ENCODE assay signal across 14 mouse cellular contexts in the genomic region with DNA sequence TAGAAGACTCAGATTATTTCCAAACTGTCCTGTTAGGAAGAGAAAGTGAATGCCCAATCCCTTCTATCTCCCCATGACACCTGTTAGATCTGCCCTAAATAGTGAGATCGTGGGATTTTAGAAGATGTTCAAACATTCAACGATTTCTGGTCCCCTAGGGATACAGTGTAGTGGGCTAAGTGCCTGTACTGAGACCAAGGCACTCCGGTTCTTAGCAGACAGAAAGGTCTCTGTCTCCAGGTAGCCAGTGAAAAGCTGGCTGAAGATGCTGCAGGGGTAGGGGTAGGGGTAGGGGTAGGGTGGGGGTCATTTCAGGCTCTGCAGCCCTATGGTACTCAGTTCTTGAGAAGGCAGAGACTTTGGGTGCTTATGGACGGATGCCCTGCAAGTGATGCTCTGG. TPM values are rescaled to one million over a fixed set of nuclear protein-coding genes. Genes with fewer than 3 reads are reported as not detected.
DNase-seq lines count a peak whose midpoint lies in the region; ATAC-seq and TF ChIP-seq lines count a peak whose summit lies in the region.
"Had no signal": no experiment of that assay in that cellular context is flagged by ENCODE, and none has a peak within 500 bp of the region (broad histone marks: within the 10 kb centered on the region; RNA-seq: fewer than 3 reads in every experiment).

No protein-coding gene starts in this region.

- peak overlapping the region; percentile 81 for H3K4me2 ChIP-seq in heart, embryonic 12.5 days
- H3K4me2 ChIP-seq in CH12.LX (ENCODE audit: insufficient read depth, low read depth, poor library complexity, severe bottlenecking), result peak overlapping the region; percentile 81
- H3K4me2 ChIP-seq in hindbrain, embryonic 14.5 days (replicated peaks), result peak overlapping the region; percentile 46
- peak overlapping the region; percentile 57 for H3K4me2 ChIP-seq in midbrain, embryonic 14.5 days (ENCODE audit: low read length)

- no peak for TF ChIP-seq POLR2A in CH12.LX (IDR thresholded peaks at IDR 0.05; ENCODE audit: low read depth, low read length)

- H3K27me3 ChIP-seq in heart, embryonic 12.5 days (replicated peaks), result peaks cover 89% of the 10 kb centered on the region
- H3K27me3 ChIP-seq in CH12.LX (replicated peaks), result no peaks in the 10 kb centered on the region
- peaks cover 90% of the 10 kb centered on the region for H3K27me3 ChIP-seq in hindbrain, embryonic 14.5 days (ENCODE audit: control insufficient read depth, insufficient read depth, low read length)
- H3K27me3 ChIP-seq in midbrain, embryonic 14.5 days (ENCODE audit: control insufficient read depth, insufficient read depth, low read length), result peaks cover 69% of the 10 kb centered on the region

- dilution Hi-C loops in CH12.LX (cut with MboI; ENCODE audit: extremely low pct_ligation_motif_present, extremely low pct_unique_long_range_greater_than_20kb, low sequenced_read_pairs), result no loop called here

- TF ChIP-seq RAD21 in CH12.LX (IDR thresholded peaks at IDR 0.05; ENCODE audit: low read depth, low read length), result no peak

- H3K36me3 ChIP-seq in heart, embryonic 12.5 days, result no peaks in the 10 kb centered on the region
- no peaks in the 10 kb centered on the region for H3K36me3 ChIP-seq in CH12.LX (replicated peaks in 1 of 2; ENCODE audit: control insufficient read depth in 1 of 2, insufficient read depth in 1 of 2, low read length in 1 of 2)
- H3K36me3 ChIP-seq in hindbrain, embryonic 14.5 days (replicated peaks; ENCODE audit: control insufficient read depth, insufficient read depth), result no peaks in the 10 kb centered on the region
- H3K36me3 ChIP-seq in midbrain, embryonic 14.5 days (ENCODE audit: control insufficient read depth, insufficient read depth, low read length), result no peaks in the 10 kb centered on the region

- in situ Hi-C loops in CH12.LX (cut with MboI; ENCODE audit: low pct_ligation_motif_present, low pct_unique_long_range_greater_than_20kb, low sequenced_read_pairs), result no loop called here

- no peak for ATAC-seq in heart, embryonic 12.5 days (ENCODE audit: insufficient number of reproducible peaks, low FRiP score)
- no peak for ATAC-seq in hindbrain, embryonic 14.5 days (ENCODE audit: low FRiP score)
- no peak for ATAC-seq in midbrain, embryonic 14.5 days (ENCODE audit: low FRiP score, low TSS enrichment)

- 14% methylated on average over 4 of the region's 4 CpGs for WGBS in heart, embryonic 12.5 days
- 32% methylated on average over 4 of the region's 4 CpGs for whole genome bisulfite sequencing in hindbrain, embryonic 14.5 days
- WGBS in midbrain, embryonic 14.5 days, result 41% methylated on average over 4 of the region's 4 CpGs

- no peaks in the 10 kb centered on the region for H3K79me2 ChIP-seq in CH12.LX (replicated peaks; ENCODE audit: control insufficient read depth, extremely low read depth, insufficient read depth, poor library complexity, severe bottlenecking)

- no peak for DNase-seq in heart, postnatal 4 days
- DNase-seq in CH12.LX (ENCODE audit: extremely low read depth), result no peak
- no peak for DNase-seq in hindbrain, embryonic 14.5 days (ENCODE audit: low spot score)
- peak; percentile 28 for DNase-seq in midbrain, embryonic 14.5 days
- DNase-seq in adrenal gland, adult (ENCODE audit: inconsistent age in 2 of 2, low spot score in 1 of 2), result no peak
- DNase-seq in layer of hippocampus, postnatal 36 days, result no peak
- no peak for DNase-seq in ovary, postnatal 14 days (ENCODE audit: low spot score)
- DNase-seq: kidney, postnatal 25 days; right cerebral cortex, postnatal 14 days; thymus, adult 2 months had no signal

- H3K9me3 ChIP-seq in heart, embryonic 12.5 days (replicated peaks), result no peaks in the 10 kb centered on the region
- no peaks in the 10 kb centered on the region for H3K9me3 ChIP-seq in CH12.LX (replicated peaks; ENCODE audit: low read length)
- H3K9me3 ChIP-seq in hindbrain, embryonic 14.5 days (ENCODE audit: control insufficient read depth, low read length), result no peaks in the 10 kb centered on the region
- no peaks in the 10 kb centered on the region for H3K9me3 ChIP-seq in midbrain, embryonic 14.5 days (ENCODE audit: control insufficient read depth, low read length)

- peak overlapping the region; percentile 54 for H3K4me3 ChIP-seq in heart, embryonic 12.5 days
- peak overlapping the region in 1 of 3 experiments; percentile 54 for H3K4me3 ChIP-seq in CH12.LX (replicated peaks in 1 of 3; ENCODE audit: low read depth in 2 of 3, low read length in 2 of 3, poor library complexity in 1 of 3)
- no peak overlapping the region for H3K4me3 ChIP-seq in hindbrain, embryonic 14.5 days (replicated peaks; ENCODE audit: low read length)
- peak overlapping the region; percentile 23; the same call in 1 of the 2 replicates for H3K4me3 ChIP-seq in midbrain, embryonic 14.5 days (replicated peaks; ENCODE audit: low read depth, low read length)

- no peak overlapping the region for H3K9ac ChIP-seq in heart, embryonic 12.5 days
- peak overlapping the region; percentile 69; the same call in 1 of the 2 replicates for H3K9ac ChIP-seq in CH12.LX (ENCODE audit: insufficient read depth, low read depth)
- no peak overlapping the region for H3K9ac ChIP-seq in hindbrain, embryonic 14.5 days
- H3K9ac ChIP-seq in midbrain, embryonic 14.5 days (replicated peaks; ENCODE audit: low read length), result no peak overlapping the region

- TF ChIP-seq EP300 in CH12.LX (IDR thresholded peaks at IDR 0.05; ENCODE audit: low read length), result no peak

- no peak for TF ChIP-seq CTCF in CH12.LX (conservative IDR thresholded peaks at IDR 0.05 in 1 of 2, IDR thresholded peaks at IDR 0.05 in 1 of 2; ENCODE audit: low read depth in 2 of 2, low read length in 2 of 2)

- H3K27ac ChIP-seq in heart, embryonic 12.5 days (ENCODE audit: poor library complexity, severe bottlenecking), result no peak overlapping the region
- H3K27ac ChIP-seq in CH12.LX (ENCODE audit: insufficient read depth, low read depth), result no peak overlapping the region
- H3K27ac ChIP-seq in hindbrain, embryonic 14.5 days, result no peak overlapping the region
- no peak overlapping the region for H3K27ac ChIP-seq in midbrain, embryonic 14.5 days (replicated peaks; ENCODE audit: low read depth, low read length)

- peaks cover 13% of the 10 kb centered on the region; the same call in 1 of the 2 replicates for H3K4me1 ChIP-seq in heart, embryonic 12.5 days (replicated peaks)
- H3K4me1 ChIP-seq in CH12.LX (ENCODE audit: control insufficient read depth in 1 of 2, insufficient read depth in 2 of 2), result peaks cover 0 to 4% of the 10 kb centered on the region in 2 experiments; a peak in 2 of 4 replicates
- H3K4me1 ChIP-seq in hindbrain, embryonic 14.5 days (replicated peaks; ENCODE audit: control insufficient read depth, insufficient read depth, low read length), result peaks cover 7% of the 10 kb centered on the region
- H3K4me1 ChIP-seq in midbrain, embryonic 14.5 days (ENCODE audit: control insufficient read depth, insufficient read depth, low read length), result peaks cover 8% of the 10 kb centered on the region; the same call in 1 of the 2 replicates

TF ChIP-seq in CH12.LX, 34 proteins besides CTCF, POLR2A, EP300 and RAD21:
- no peak for TF ChIP-seq SIN3A (IDR thresholded peaks at IDR 0.05; ENCODE audit: low read length)
- no peak for TF ChIP-seq BHLHE40 (IDR thresholded peaks at IDR 0.05; ENCODE audit: low read depth, low read length)
- TF ChIP-seq SMC3 (IDR thresholded peaks at IDR 0.05; ENCODE audit: low read depth, low read length), result no peak
- TF ChIP-seq ZC3H11A (IDR thresholded peaks at IDR 0.05; ENCODE audit: low read depth, low read length), result no peak
- no peak for TF ChIP-seq MYC (IDR thresholded peaks at IDR 0.05; ENCODE audit: low read depth, low read length)

RNA-seq across cellular contexts. Expression of gene Pax3, which starts 7.4 kb away (rescaled TPM):
- polyA plus RNA-seq in heart, embryonic 12.5 days (2016; fragmentation: Nextera tagmentation; extraction: Ambion mirVana), result 0.10 and 0.12 TPM in 2 replicates
- total RNA-seq in heart, postnatal 4 days (2021), result under 1 TPM in 1 of 2 experiments, not detected in 1; 0.11 TPM
- total RNA-seq in CH12.LX (2012; rRNA removed) (not detected in 2 replicates), CH12.LX (2014; rRNA removed) (0.08 TPM in 1 of 2 replicates, not detected in the other)
- 0.08 and 0.10 TPM in 2 replicates for polyA plus RNA-seq in CH12.LX (2012; ENCODE audit: insufficient read length, low read depth)
- 7.9 and 8.2 TPM in 2 replicates for polyA plus RNA-seq in hindbrain, embryonic 14.5 days (2014; fragmentation: Nextera tagmentation; extraction: Ambion mirVana)
- 16.0 and 23.6 TPM in 2 replicates for polyA plus RNA-seq in midbrain, embryonic 14.5 days (2014; fragmentation: Nextera tagmentation; extraction: Ambion mirVana)
- total RNA-seq in layer of hippocampus, postnatal 36 days (2021), result not detected
- total RNA-seq: left cerebral cortex, postnatal 10 days; megakaryocyte progenitor cell, adult 5-6 weeks had no signal
- polyA plus RNA-seq: forebrain, embryonic 16.5 days had no signal
